Mouse (Mus musculus) liver, adult (tissue): ENCODE results near the gene S100z.

Experiments used
- GATA4 ChIP-seq: IDR thresholded peaks from 2 replicates; pipeline ENCODE4 v1.6.1; 2014; ENCODE audit warnings: mild to moderate bottlenecking, low read length; ENCODE audit not compliant: insufficient replicate concordance

The S100z gene

GRCm38 (mm10) chr13:95477173-95477572, 1.3 kb downstream of the S100z start:
- TF ChIP-seq GATA4 = no peak

GRCm38 (mm10) chr13:95475124-95475523, 3.4 kb downstream of the S100z start:
- no peak for TF ChIP-seq GATA4

GRCm38 (mm10) chr13:95474294-95474693, 4.2 kb downstream of the S100z start:
- TF ChIP-seq GATA4 = no peak

- TF ChIP-seq GATA4 = no peak
Observed at GRCm38 (mm10) chr13:95470970-95471369, 7.6 kb downstream of the S100z start.

- no peak for TF ChIP-seq GATA4
Observed at GRCm38 (mm10) chr13:95451529-95451928, 27.0 kb downstream of the S100z start.

- TF ChIP-seq GATA4 = no peak
Observed at GRCm38 (mm10) chr13:95450636-95451210, 27.8 kb downstream of the S100z start.

GRCm38 (mm10) chr13:95449730-95450129, 28.8 kb downstream of the S100z start:
- TF ChIP-seq GATA4 = no peak

- TF ChIP-seq GATA4 = no peak
Observed at GRCm38 (mm10) chr13:95444824-95445223, 33.7 kb downstream of the S100z start, which contains the start of gene Crhbp. TSS of gene Crhbp (minus strand) at chr13:95444924.

GRCm38 (mm10) chr13:95444291-95444690, 34.2 kb downstream of the S100z start:
- TF ChIP-seq GATA4 = no peak

- TF ChIP-seq GATA4 = no peak
Observed at GRCm38 (mm10) chr13:95443376-95444233, 34.9 kb downstream of the S100z start.

- TF ChIP-seq GATA4 = no peak
Observed at GRCm38 (mm10) chr13:95442901-95443300, 35.6 kb downstream of the S100z start.

- no peak for TF ChIP-seq GATA4
Observed at GRCm38 (mm10) chr13:95439569-95439968, 39.0 kb downstream of the S100z start.

GRCm38 (mm10) chr13:95431760-95432159, 46.8 kb downstream of the S100z start:
- TF ChIP-seq GATA4 = no peak

GRCm38 (mm10) chr13:95427499-95427898, 51.0 kb downstream of the S100z start:
- no peak for TF ChIP-seq GATA4
